Mouse (Mus musculus): ENCODE measurements around the gene Morc2a.
A peak's percentile ranks its signal among the peaks of the same experiment; 100 is the strongest.
"Not testable (repeated sequence)": the region's sequence is repeated elsewhere in the genome, so short reads cannot be mapped to it uniquely, and the experiment has no call there.

Morc2a gene

DNA sequence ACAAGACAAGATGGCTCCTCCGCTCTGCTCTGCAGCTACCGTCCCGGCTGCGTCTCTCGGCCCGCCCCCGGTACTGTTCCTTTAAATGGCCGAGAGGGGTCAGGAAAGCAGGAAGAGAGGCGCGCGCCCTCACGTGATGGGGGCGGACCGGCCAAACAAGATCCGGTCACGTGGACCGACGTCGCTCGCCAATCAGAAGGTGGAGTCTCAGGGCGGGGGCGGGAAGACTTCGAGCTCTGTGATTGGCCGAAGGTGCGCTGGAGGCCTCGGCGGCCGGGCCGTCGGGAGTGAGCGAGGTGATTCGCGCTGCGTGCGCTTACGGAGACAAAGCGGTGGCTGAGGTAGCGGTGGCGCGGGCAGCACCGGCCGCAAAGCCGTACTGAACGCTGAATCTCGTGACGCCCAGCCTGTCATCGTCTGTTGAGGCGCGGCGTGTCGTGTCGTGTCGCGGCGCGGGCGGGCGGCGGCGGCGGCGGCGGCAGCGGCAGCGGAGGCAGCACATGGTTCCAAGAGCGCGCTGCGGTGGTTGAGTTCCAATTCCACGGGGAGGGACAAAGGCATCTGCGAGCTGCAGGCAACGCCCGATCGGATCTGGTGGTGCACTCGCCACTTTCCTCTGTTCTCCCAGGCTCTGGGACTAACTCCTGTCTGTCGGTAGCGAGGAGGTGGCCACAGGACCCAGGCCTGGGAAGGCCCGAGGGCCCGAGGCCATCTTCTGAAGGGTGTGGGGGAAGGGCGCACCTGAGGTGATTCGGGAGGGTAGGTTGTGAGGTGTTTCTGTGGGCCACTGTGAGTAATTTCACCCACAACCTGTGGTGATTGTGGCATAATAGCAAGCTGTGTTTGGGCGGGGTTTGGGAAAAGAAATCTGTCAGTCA, at the start of gene Morc2a:
Gene Morc2a, plus strand, starts transcription at position 228 of the 878 bp plus-strand sequence.
- peak; percentile 96 for DNase-seq (ENCODE audit: low spot score)

DNA sequence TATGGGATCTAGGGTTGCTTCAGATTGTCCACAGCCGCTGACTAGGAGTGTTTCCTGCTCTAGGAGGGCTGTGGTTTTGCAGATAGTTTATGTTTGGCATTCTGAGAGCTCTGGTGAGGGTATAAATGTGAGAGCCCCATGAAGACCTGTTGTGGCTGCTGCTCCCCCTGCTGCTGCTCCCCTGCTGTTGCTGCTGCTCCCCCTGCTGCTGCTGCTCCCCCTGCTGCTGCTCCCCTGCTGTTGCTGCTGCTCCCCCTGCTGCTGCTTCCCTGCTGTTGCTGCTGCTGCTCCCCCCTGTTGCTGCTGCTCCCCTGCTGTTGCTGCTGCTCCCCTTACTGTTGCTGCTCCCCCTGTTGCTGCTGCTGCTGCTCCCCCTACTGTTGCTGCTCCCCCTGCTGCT, 47.0 kb upstream of the Morc2a start:
- not testable (repeated sequence) for DNase-seq (ENCODE audit: low spot score)

DNA sequence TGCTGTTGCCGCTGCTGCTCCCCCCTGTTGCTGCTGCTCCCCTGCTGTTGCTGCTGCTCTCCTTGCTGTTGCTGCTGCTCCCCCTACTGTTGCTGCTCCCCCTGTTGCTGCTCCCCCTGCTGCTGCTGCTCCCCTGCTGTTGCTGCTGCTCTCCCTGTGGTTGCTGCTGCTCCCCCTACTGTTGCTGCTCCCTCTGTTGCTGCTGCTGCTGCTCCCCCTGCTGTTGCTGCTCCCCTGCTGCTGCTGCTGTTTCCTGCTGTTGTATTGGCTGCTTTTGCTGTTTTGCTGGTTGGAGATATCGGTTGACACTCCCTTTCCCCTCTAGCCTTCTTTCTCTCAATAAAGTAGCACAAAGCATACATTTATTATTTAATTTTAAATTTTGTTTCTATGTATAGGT, 46.3 kb upstream of the Morc2a start:
- not testable (repeated sequence) for DNase-seq (ENCODE audit: low spot score)

DNA sequence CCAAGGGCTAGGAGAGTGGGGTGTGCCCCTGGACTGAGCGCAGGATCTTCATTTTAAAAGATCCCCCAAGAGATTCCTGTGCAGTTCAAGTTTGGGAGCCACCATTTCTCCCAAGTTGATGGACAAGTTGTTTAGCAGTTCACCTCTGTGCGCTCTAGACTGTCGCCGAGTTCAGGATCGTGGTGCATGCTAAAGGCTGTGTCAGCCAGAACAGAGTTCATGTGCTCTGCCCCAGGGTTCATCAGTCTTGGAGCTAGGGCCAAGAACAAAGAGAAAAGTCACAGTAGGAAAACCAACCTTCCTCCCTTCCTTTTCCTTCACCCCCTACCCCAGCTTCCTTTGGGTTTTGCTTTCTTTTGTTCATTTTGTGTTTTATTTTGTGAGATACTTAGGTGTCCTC, 42.5 kb upstream of the Morc2a start:
- DNase-seq (ENCODE audit: low spot score) = no peak

DNA sequence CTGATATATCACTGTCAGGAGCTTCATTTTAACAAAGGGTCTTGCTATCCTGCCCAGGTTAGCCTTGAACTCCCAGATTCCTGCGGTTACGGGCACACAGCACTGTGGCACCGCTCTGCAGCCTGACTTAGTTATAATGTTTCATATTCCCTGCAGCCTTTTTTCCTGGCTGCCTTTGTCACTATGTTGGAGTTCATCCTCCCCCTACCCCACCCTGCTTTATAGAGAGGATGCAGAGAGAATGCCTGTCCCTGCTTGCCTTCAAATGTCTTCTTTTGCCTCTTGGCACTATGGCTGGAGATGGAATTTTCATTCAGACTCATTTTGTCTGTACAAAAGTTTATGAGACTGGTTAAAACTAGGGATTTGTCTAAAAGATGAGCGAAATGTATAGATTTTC, 33.4 kb upstream of the Morc2a start:
- DNase-seq (ENCODE audit: low spot score) = no peak

DNA sequence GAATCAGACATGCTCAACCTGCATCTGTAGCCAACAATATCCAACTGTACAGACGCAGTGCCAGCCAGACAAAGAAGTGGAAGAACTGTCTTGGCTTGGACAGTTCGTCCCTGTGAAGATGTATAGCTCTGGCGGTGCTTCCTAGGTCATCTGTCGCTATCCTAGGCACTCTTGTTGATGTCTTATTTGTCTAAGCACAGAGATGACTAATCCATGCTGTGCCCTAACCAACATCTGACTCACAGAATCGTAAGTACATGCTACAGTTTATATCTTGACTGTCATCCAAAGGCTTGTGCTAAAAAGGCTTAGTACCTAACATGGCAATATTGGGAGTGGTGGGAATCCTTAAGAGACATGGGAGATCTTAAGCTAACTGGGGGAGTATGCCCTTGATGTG, 26.2 kb upstream of the Morc2a start:
- no peak for DNase-seq (ENCODE audit: low spot score)

DNA sequence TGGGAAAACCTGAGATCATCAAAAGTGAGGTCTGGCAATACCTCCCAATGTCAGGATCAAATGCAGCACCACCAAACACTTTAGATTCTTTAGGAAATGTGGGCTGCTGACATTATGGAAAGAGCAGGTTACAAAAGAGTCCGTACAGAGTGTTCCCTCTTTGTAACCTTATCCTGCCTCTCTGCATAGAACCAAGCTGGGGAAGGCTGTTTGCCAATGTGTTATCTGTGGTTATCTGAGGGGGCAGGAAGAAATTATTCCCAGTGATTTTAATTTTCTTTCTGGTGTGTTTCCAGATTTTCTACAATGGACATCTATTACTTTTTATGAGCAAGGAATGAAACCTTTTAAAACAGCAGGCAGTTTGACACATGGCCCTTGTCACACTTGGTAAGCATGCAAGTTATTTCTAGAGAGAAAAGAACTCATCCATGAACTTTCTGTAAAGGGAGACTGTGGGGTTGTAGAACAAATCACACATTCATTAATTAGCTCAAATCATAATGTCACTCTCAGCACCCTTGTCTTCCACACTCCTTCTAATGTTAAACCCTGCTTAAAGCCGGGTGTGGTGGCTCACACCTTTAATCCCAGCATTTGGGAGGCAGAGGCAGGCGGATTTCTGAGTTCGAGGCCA, 24.5 kb upstream of the Morc2a start:
- DNase-seq (ENCODE audit: low spot score) = no peak

DNA sequence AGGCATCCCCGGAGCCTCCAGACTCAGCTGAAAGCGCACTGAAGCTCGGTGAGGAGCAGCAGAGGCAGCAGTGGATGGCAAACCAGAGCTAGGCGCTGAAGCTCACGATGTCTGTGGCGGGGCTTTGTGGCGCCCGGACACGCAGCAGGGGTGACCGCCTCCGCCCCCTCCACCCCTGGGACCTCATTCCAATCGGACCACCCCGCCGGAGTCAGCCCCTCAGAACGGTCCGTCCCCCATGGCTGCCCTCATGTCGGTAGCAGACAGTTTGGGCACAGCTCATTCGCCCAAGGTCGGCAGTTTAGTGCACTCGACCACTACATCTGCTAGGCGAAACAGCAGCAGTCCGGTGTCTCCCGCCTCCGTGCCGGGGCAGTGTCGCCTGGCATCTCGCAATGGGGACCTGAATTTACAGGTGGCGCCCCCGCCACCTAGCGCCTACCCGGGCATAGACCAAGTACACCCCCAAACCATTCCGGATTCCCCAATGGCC, 19.9 kb upstream of the Morc2a start:
- DNase-seq (ENCODE audit: low spot score) = no peak

DNA sequence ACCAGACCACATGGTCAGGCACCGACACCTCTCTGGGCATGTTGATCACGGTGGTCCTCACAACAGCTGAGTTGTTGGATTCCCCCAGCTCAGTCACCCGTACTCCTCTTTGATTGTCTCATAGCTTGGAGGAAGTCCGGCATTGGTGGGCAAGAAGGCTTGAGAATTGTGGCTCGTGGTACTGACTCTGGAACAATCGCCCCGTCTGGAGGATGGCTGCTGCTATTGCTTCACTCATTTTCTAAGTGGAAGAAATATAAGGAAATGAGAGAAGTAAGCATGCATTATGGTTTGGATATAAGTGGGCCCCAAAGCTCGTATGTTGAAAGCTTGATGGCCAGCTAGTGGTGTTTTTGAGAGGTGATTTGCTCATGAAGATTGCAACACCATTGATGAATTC, 15.7 kb upstream of the Morc2a start:
- DNase-seq (ENCODE audit: low spot score) = not testable (repeated sequence)

DNA sequence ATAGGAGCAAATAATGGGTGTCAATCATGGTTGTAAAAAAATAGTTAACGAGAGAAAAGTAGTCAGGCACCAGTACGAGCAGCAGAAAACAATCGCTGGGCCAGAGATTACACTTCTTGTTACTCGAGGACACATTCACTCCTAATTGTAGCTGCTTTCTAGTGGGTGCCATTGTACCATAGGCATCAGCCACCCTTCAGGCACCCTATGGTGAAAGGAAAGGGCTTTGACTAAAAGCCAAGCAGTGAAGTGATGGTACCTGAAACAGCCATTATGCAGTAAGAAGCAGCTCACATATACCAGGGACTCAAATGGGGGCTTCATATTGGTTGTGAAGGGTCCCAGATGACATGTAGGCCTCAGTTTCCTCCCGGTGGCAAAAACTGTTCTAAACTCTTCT, 1.3 kb upstream of the Morc2a start:
- no peak for DNase-seq (ENCODE audit: low spot score)

DNA sequence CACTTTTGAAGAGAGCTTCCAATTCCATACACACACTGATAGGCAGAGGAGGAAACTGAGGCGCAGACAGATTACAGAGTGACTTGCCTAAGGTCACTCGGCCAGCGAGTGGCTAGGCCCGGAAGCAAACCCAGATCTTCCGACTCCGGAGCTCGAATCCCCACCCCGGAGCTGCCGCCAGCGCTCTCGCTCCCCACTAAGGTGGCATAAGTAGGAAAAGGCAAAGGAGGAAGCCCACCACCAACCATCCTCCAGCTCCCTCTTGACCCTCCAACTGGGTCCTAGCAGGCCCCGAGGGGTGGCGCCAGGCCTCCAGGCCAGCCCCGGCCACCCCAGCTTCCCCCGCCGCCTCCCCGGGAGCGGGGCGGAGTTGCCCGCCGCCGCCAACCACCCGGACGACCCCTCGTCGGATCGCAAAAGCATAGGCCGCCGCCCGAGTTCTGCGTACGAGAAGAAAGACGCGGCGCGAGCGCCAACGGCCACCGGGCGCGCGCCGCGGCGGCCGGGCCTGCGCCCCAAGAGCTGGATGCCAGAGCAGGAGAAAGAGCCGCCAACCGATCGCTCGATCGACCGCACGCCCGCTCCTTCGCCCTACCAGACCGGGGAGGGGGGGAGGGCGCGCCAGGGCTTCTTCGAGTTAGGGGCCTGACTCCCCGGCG, 557 bp upstream of the Morc2a start:
- no peak for DNase-seq (ENCODE audit: low spot score)

DNA sequence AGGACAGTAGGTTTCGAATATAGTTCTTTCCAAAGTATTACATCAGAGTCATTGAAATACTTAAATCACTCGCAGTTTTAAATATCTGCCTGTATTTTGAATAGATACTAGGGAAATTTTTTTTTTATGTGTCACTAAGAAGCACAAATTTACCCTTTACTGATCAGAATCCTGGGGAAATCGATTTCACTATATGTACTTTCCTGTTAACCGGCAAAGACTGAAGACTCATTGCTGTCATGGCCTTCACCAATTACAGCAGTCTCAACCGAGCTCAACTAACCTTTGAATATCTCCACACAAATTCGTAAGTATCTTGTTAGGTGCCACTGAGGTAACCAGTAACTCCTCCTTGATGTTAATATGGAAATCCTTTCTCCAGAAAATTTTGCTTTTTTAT, 1.1 kb downstream of the Morc2a start:
- DNase-seq (ENCODE audit: low spot score) = no peak

DNA sequence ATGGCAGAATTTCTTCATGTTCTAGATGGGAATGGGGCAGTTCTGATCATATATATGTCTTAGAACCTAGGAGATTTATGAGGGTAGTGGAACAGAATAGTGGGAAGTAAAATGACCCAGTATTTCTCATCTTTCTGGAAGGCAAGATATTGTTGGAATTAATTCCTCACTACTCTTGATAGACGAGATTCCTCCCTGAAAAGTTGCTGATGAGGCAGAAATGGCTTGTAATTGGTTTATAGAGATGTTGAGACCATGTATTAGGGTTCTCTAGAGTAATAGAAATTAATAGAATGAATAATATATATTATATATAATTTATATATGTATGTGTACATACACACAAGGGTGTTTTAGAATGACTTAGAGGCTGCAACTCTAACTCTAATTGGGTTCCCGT, 13.0 kb downstream of the Morc2a start:
- no peak for DNase-seq (ENCODE audit: low spot score)

DNA sequence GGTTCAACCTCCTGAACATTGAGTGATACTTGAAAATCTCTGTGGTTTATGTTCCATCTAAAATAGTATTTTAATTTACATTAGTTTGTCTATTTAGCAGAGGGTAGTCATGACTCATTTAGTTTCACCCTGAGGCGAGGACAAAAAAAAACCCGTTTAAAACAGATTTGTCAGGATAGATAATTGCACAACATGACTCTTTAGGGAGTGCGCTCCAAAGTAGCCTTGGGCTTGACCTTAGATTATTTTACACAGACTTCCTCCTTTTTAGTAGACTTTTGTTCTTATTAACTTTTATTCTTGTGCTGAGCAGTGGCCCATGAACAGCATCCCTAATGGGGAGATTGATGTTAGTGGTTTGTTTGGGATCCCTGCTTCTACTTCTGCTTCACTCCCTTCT, 18.5 kb downstream of the Morc2a start:
- no peak for DNase-seq (ENCODE audit: low spot score)

DNA sequence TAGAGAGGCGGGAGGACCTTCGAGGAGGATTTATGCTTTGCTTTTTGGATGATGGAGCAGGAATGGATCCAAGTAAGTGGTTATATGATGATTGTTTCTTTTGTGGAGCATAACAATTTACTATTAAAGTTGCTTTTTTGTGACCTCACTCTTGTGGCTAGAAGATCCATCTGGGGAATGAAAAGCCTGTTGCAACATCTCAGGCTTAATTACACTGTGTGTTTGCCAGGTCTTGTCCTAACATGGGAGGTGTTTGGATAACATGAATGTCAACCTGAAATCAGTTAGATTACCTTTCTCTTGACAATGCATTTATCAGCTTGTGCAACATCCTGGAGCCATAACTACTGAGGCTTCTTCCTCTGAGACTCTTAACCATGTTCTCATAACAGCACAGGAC, 19.8 kb downstream of the Morc2a start:
- no peak for DNase-seq (ENCODE audit: low spot score)

DNA sequence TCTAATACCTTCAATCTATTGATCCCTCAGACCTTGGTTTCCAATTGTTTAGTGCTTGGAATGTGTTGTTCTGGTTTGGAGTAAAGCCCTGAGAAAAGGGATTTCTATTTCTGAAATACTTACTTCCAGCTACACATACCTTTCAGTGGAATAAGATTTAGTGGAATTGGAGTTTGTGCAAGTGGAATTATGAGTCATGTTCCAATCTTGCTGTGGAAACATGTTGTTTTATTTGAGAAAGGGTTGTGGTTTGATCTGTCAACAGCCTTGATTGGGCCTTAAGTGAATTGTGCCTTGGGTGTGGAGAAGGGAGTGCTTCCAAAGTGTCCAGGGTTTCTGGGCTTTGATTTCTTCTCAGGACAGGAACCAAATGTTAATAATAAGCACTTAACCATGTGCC, 20.9 kb downstream of the Morc2a start:
- no peak for DNase-seq (ENCODE audit: low spot score)

DNA sequence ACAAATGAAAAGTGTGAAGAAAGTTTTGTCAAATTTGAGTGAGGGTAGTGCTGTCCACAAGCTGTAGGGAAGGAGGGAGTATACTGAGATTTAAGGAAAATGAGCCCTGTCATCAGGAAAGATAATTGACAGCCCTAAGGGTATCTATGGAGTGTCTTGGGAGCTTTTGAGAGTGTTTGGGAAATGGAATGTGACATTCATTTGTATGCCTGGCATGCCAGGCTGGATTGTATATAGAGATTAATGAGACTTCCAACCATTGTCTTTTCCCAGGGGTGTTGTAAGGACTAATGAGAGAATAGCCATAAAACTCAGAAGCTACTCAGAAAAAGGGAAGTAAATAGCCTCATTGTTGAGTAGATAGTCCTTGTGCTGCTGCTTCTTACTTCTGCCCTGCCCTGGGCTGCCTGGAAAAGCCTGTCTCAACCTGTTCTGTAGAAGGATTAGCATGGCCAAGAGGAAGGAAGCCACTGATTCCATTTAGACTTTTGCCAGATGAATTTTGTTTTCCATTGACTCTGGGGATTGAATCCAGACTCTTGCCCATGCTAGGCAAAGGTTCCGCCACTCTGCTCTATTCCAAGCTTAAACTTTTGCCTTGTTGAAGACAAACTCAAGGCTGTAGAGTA, 22.1 kb downstream of the Morc2a start:
- DNase-seq (ENCODE audit: low spot score) = no peak

DNA sequence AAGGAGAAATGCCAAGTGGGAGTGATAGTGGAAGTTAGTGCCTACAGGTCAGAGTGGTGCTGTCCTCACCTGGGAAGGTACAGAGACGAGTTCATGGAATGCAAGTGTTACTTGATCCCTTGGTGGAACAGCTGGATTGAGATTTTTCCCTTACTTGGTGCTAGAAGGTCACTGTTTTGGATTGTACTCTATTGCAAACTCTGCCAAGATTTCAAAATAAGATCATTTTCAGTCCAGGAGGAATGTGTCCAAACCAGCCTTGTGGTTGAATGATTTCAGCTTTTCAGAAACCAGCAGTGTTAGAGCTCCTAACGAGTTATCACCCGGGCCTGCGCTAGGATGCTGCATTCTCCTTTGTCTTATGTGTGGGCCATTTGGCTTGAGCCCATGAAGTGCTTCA, 25.6 kb downstream of the Morc2a start:
- no peak for DNase-seq (ENCODE audit: low spot score)

DNA sequence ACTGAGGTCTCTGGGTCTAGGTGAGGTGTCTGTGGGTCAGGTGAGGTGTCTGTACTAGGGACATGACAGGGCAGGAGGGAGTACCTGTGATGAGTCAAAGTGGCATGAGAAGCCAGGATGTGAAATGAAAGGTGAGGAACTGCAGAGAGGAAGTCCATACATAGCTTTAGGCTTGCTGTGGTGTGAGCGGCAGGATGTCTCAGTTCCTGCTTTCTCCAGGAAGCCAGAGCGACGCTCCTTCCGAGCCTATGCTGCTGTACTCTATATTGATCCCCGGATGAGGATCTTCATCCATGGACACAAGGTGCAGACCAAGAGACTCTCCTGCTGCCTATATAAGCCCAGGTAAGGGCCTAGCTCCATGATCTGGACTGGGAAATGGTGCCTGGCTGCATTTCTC, 27.4 kb downstream of the Morc2a start:
- DNase-seq (ENCODE audit: low spot score) = no peak

DNA sequence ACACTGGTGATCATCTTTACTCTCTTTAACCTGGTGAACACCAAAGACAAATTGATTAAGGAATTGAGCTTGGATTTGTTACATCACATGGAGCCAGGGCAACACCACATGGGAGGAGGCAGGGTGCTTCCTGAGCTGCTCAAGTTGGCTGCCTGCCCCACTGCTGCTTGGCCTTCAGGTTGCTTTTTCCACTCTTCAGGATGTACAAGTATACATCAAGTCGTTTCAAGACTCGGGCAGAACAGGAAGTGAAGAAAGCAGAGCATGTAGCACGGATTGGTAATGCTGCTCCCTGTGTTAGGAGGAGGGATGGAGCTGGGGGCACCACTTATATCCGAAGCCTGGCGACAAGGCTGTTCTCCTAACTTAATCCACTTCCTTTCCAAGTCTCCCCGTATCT, 28.2 kb downstream of the Morc2a start:
- DNase-seq (ENCODE audit: low spot score) = no peak

DNA sequence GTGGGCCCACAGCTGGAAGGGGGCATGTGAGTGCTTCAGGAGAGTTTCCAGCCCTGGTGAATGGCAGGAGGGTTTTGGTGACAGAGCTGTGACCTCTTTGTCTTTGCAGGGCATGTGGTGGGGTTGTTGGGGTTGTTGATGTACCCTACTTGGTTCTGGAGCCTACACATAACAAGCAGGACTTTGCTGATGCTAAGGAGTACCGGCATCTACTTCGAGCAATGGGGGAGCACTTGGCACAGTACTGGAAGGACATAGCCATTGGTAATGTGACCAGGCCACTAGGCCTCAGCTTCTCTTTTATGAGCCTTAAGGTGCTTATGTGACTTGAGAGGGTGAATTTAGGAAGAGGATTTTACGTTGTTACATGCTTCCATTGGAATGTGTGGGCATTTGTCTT, 30.8 kb downstream of the Morc2a start:
- DNase-seq (ENCODE audit: low spot score) = no peak

DNA sequence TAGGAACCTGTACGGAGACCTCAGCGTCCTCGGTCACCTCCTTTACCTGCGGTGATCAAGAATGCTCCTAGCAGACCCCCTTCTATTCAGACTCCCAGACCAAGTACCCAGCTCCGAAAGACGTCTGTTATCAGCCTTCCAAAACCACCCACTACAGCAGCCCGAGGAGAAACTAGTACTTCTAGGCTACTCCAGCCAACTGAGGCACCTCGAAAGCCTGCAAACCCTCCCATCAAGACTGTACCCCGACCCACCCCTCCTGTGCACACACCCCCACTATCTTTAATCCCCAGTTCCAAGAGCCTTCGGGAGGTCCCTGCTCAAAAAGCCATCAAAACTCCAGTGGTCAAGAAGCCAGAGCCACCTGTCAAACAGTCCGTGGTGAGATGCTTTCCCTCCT, 34.7 kb downstream of the Morc2a start:
- DNase-seq (ENCODE audit: low spot score) = no peak

DNA sequence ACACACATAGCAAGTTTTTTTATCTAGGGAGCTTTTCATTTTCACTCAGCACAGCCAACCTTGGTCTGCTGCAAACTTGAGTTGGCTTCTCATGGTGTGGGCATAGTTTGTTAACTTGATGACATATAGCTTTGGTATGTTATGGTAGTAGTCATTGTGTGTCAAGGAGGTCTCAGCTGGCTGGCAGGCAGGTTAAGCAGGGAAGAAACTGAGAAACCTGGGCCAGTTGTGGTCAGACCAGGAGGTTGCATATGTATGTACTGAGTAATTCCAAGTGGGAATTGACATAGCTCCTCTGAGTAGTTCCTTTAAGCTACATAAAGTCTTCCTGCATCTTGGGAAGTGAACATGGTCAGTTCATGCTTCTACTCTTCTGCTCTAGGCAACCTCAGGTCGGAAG, 35.2 kb downstream of the Morc2a start:
- DNase-seq (ENCODE audit: low spot score) = no peak

Measured in T-cell, adult 2 months (primary cell).